Mouse (Mus musculus) limb, embryonic 13.5 days (tissue): Measurements from ENCODE around the gene Gbgt1. TPM values are rescaled to one million over a fixed set of nuclear protein-coding genes. Genes with fewer than 3 reads are reported as not detected.
"Not testable (repeated sequence)": the region's sequence is repeated elsewhere in the genome, so short reads cannot be mapped to it uniquely, and the experiment has no call there.

Experiments
- ATAC-seq: fragments of 200-750 bp; cut with Nextera tagmentation; 2 replicates; pipeline ENCODE4 v1.8.0; 2017; ENCODE audit warnings: low read depth, moderate number of reproducible peaks, moderate TSS enrichment; ENCODE audit not compliant: low FRiP score
- H3K27ac ChIP-seq: fragments of 300-500 bp; sonication (generic); 2 replicates; pipeline ENCODE4 v1.5.1; 2015; ENCODE audit warnings: inconsistent platforms, mild to moderate bottlenecking, moderate library complexity
- H3K27me3 ChIP-seq: fragments of 300-500 bp; sonication (generic); 2 replicates; pipeline ENCODE4 v1.6.1; 2015; ENCODE audit warnings: mild to moderate bottlenecking, inconsistent platforms
- H3K36me3 ChIP-seq: fragments of 300-500 bp; sonication (generic); 2 replicates; pipeline ENCODE4 v1.6.1; 2015; ENCODE audit warnings: inconsistent platforms, mild to moderate bottlenecking, moderate library complexity
- H3K4me1 ChIP-seq: fragments of 300-500 bp; sonication (generic); 2 replicates; pipeline ENCODE4 v1.6.1; 2015; ENCODE audit warnings: inconsistent platforms
- H3K4me2 ChIP-seq: fragments of 300-500 bp; sonication (generic); replicated peaks from 2 replicates; pipeline ENCODE4 v1.6.1; 2015; ENCODE audit warnings: inconsistent platforms, mild to moderate bottlenecking, moderate library complexity
- H3K4me3 ChIP-seq: fragments of 300-500 bp; sonication (generic); 2 replicates; pipeline ENCODE4 v1.5.1; 2015; ENCODE audit warnings: moderate library complexity, mild to moderate bottlenecking, inconsistent platforms
- H3K9ac ChIP-seq: fragments of 300-500 bp; sonication (generic); 2 replicates; pipeline ENCODE4 v1.6.1; 2015; ENCODE audit warnings: mild to moderate bottlenecking, inconsistent platforms
- H3K9me3 ChIP-seq: fragments of 300-500 bp; sonication (generic); 2 replicates; pipeline ENCODE4 v1.6.1; 2016; ENCODE audit warnings: inconsistent platforms
- WGBS: fragments of 180-500 bp; shearing (Covaris S2); methylation state at CpG from one replicate; pipeline ENCODE4 v1.1.7; 2015; 5-methylcytosine and 5-hydroxymethylcytosine counted together
- polyA plus RNA-seq: library from polyadenylated mRNA; unstranded; fragments of >200 nt; fragmentation: Nextera tagmentation; extraction: Ambion mirVana; gene quantifications from 2 replicates; pipeline ENCODE4 v1.2.1, GENCODE M21; 2015

The Gbgt1 gene
- polyA plus RNA-seq, 1 experiment from 2014 or later, result 0.95 TPM

DNA sequence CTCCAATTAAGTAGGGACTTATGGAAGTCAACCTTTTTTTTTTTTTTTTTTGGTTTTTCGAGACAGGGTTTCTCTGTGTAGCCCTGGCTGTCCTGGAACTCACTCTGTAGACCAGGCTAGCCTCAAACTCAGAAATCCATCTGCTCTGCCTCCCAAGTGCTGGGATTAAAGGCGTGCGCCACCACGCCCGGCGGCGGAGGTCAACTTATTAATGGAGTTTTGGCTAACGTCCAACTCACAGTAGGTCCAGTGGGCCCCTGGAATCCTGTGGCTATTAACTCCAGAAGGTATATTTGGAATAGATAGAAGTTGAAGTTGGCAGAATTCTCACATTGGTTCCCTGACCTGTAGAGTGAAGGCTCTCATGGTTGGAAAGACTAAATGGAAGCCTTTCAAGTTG is 24.7 kb upstream of the Gbgt1 start:
- Histone ChIP-seq H3K9me3 (peaks cover 12% of the 10 kb centered on the region), H3K36me3 (peaks cover 45% of the 10 kb centered on the region)
- not testable (repeated sequence) for ATAC-seq, H3K27me3 ChIP-seq, H3K27ac ChIP-seq, H3K4me2 ChIP-seq, H3K4me1 ChIP-seq, H3K4me3 ChIP-seq, H3K9ac ChIP-seq
- WGBS, result 92% methylated on average over 8 of the region's 8 CpGs

DNA sequence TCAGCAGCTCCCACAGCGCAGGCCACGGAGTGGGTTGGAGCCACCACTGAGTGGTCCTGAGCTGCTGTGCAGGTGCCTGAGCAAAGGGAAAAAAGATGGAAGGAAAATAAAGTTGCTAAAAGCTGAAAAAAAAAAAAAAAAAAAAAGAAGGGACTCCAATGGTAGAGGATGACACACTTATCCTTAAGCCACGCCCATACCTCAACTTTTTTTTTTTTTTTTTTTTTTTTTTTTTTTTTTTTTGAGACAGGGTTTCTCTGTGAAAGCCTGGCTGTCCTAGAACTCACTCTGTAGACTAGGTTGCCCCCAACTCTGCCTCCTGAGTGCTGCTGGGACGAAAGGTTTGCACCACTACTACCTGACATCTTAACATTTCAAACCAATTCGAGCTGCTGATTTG is 18.7 kb upstream of the Gbgt1 start:
- WGBS, result 89% methylated on average over 5 of the region's 5 CpGs
- not testable (repeated sequence) for ATAC-seq, H3K27me3 ChIP-seq, H3K4me2 ChIP-seq, H3K4me1 ChIP-seq, H3K27ac ChIP-seq, H3K9ac ChIP-seq, H3K36me3 ChIP-seq, H3K4me3 ChIP-seq, H3K9me3 ChIP-seq

DNA sequence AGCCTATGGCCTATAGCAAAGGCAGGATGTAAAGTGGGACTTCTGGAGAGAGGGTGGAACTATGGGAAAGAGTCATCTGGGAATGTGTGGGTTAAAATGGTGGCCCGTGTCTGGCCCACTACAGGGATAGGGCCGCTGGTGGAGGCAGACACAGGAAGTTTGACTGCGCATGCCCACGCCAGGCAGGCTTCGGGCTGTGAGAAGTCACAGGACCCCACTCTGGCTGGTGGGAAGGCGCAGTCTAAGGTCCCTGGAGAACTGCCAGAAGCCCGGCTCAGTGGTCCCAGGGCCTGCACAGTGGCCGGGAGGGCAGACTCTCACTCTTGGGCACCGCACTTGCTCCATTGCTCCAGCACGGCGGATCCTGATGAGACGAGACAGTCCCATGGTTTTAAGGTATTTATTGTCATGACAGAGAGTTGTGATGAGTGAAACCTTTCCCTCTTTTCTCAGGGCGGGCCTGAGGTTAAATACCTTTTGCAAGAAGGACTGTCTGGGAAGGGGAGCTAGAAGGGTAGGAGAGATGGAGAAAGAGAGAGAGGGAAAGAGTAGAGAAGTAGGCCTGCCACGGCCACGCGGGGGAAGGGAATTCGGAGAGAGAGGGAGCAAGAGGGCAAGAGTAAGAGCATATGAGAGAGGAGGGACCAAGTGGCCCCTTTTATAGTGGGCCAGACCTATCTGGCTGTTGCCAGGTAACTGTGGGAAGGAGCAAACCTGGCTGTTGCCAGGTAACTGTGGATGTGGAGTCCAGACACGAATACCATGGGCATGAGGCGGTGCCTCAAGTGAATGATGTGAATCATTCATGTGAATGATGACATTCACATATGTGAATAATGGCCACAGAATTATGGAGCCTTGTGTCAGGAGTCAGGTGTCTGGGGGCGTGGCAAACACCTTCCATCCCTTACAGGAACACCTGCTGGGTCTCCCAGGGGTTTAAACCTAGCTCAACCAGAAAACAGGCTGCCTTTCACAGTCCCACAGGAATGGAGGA is 17.2 kb upstream of the Gbgt1 start:
- ATAC-seq, result no peak; the same call in 1 of the 2 replicates
- Histone ChIP-seq H3K4me2 (0 out of 2 replicates have a peak overlapping the region, but pooled peaks have one; percentile 21), H3K27ac (peak overlapping the region; percentile 44; the same call in 1 of the 2 replicates), H3K4me3 (no peak overlapping the region), H3K9me3 (no peaks in the 10 kb centered on the region), H3K27me3 (no peaks in the 10 kb centered on the region), H3K9ac (no peak overlapping the region), H3K4me1 (peaks cover 9% of the 10 kb centered on the region), H3K36me3 (no peaks in the 10 kb centered on the region)
- 68% methylated on average over 20 of the region's 20 CpGs for WGBS

DNA sequence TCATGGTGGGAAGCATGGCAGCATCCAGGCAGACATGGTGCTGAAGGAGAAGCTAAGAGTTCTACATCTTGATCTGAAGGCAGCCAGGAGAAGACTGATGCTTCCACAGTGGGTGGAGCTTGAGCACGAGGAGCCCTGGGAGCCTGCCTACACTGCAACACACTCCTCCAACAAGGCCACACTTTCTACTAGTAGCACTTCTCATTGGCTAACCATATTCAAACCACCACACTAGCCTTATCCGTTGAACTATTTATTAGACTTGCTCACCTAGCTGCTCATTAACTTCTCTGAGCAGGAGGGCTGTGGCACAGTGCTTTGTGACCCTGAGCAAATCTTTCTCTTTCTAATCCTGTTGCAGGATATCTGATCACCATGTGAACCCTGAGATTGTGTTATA is 12.8 kb upstream of the Gbgt1 start:
- no peaks in the 10 kb centered on the region for H3K9me3 ChIP-seq
- peaks cover 9% of the 10 kb centered on the region for H3K4me1 ChIP-seq
- H3K4me3 ChIP-seq, result no peak overlapping the region
- ATAC-seq, result no peak
- no peak overlapping the region for H3K4me2 ChIP-seq
- no peaks in the 10 kb centered on the region for H3K36me3 ChIP-seq
- no peaks in the 10 kb centered on the region for H3K27me3 ChIP-seq
- 67% methylated on average over 2 of the region's 2 CpGs for WGBS
- no peak overlapping the region for H3K9ac ChIP-seq
- no peak overlapping the region for H3K27ac ChIP-seq

DNA sequence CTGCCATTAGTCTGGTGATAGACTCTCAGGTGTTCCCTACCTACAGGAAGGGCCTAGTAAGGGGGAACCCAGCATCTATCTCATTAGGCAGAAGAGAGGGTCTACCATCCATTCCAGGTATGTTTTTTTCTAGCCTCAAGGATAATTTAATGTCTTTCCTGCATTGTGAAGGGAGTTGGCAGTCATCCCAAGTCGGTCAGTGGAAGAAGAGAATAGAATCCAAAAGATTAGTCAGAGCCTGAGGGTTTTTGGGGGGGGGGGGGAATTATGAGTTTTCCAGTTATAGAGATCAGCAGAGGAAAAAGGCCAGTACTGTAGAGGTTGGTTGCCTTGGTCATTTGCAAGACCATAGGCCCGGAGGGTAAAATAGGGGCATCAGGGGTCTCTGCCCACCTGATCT is 2.2 kb upstream of the Gbgt1 start:
- Histone ChIP-seq H3K9ac (no peak overlapping the region), H3K9me3 (peaks cover 3% of the 10 kb centered on the region; the same call in 1 of the 2 replicates), H3K36me3 (no peaks in the 10 kb centered on the region), H3K4me1 (no peaks in the 10 kb centered on the region; the same call in 1 of the 2 replicates), H3K27me3 (no peaks in the 10 kb centered on the region), H3K27ac (no peak overlapping the region), H3K4me2 (no peak overlapping the region), H3K4me3 (no peak overlapping the region)
- ATAC-seq, result no peak
- WGBS, result 80% methylated on average over 2 of the region's 2 CpGs

DNA sequence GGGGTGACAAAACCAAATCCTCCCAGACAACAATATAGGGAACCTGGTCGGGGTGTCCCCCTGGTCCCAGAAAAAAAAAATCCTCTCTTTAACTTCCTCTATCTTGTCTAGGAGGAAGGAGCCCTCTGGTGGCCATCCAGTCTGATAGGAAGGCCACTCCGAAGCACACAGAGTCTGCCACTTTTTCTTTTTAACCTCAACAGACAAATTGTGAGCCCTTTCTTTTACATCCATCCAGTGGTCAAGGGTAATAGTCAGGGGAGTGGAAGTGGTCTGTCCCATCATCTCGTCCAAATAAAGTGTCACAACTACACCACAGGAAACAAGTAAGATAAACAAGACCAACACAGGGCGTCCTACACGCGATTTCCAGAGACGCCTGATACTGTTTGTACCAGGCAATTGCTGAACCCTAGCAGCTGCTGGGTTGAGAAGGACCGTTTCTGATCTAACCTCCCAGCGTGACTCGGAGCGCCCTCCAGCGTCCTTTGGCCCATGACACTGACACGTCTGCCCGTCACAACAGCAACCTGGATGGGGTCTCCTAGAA is 1.4 kb upstream of the Gbgt1 start:
- no peak overlapping the region for H3K4me3 ChIP-seq
- no peak overlapping the region for H3K4me2 ChIP-seq
- H3K27me3 ChIP-seq, result no peaks in the 10 kb centered on the region
- no peaks in the 10 kb centered on the region; the same call in 1 of the 2 replicates for H3K4me1 ChIP-seq
- H3K27ac ChIP-seq, result no peak overlapping the region
- no peaks in the 10 kb centered on the region for H3K36me3 ChIP-seq
- ATAC-seq, result no peak
- 89% methylated on average over 14 of the region's 14 CpGs for WGBS
- H3K9me3 ChIP-seq, result peaks cover 3% of the 10 kb centered on the region; the same call in 1 of the 2 replicates
- no peak overlapping the region for H3K9ac ChIP-seq

DNA sequence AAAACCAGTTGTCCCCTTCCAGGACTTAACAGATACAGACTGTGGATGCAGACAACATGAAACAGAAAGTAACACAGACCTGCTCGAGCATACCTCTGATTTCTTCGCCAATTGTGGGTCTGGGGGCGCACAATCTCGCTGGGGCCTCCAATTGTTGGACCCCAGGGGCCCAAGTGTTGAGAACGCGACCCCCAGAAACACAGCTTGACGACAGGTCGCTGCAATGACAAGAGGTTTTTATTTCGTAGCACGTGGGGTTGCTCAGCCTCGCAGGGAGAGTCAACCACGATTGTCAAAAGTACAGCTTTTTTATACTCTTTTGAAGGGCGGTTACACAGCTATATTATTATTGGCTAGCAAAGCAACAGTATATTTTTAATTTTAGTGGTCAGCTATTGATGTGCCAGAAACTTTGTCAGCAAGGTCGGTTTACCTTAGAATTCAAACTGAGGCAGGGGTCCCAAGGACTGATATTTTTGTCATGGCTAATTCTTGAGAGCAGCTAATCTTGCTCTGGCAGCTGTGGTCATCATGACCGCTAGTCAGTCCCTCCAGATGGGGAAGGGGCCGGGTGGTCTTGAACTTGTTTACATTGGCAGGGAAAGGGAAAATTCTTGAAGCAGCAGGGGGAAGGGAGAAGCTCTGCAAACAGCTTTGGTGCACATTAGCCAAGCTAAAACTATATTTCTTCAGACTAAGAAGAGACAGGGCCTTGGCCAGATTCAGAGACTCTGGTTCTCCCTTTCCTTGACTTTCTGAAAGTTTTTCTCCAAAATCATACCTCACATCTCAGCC is 693 bp upstream of the Gbgt1 start:
- no peaks in the 10 kb centered on the region for H3K27me3 ChIP-seq
- peak overlapping the region; percentile 16; the same call in 1 of the 2 replicates for H3K27ac ChIP-seq

DNA sequence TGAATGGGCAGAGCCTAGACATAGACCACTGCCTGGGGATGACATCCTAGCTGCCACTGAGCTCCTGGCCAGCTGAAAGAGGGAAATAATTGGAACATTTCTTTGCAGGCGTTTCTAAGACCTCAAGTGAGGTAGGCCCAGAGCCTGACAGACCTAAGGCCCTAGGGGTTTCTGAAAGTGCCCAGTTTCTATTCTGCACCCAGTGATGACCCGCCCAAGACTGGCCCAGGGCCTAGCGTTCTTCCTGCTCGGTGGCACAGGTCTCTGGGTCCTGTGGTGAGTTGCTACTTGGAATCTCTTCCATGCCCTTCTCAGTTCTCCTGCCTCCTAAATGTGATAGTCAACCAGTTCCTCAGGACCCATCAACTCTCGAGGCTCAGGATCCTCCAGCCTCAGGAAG is 870 bp downstream of the Gbgt1 start:
- Histone ChIP-seq H3K9ac (no peak overlapping the region), H3K4me2 (no peak overlapping the region), H3K27ac (no peak overlapping the region), H3K4me3 (no peak overlapping the region), H3K27me3 (no peaks in the 10 kb centered on the region), H3K4me1 (no peaks in the 10 kb centered on the region; the same call in 1 of the 2 replicates), H3K36me3 (no peaks in the 10 kb centered on the region), H3K9me3 (peaks cover 3% of the 10 kb centered on the region; the same call in 1 of the 2 replicates)
- ATAC-seq, result no peak
- WGBS, result 81% methylated on average over 5 of the region's 5 CpGs

More for the DNA sequence above, 693 bp upstream of the Gbgt1 start:
- 0 out of 2 replicates have a peak overlapping the region, but pooled peaks have one; percentile 31 for H3K9ac ChIP-seq
- H3K4me2 ChIP-seq, result no peak overlapping the region
- 79% methylated on average over 16 of the region's 16 CpGs for WGBS
- H3K36me3 ChIP-seq, result no peaks in the 10 kb centered on the region
- no peaks in the 10 kb centered on the region; the same call in 1 of the 2 replicates for H3K4me1 ChIP-seq
- no peak for ATAC-seq
- no peak overlapping the region for H3K4me3 ChIP-seq
- peaks cover 3% of the 10 kb centered on the region; the same call in 1 of the 2 replicates for H3K9me3 ChIP-seq

DNA sequence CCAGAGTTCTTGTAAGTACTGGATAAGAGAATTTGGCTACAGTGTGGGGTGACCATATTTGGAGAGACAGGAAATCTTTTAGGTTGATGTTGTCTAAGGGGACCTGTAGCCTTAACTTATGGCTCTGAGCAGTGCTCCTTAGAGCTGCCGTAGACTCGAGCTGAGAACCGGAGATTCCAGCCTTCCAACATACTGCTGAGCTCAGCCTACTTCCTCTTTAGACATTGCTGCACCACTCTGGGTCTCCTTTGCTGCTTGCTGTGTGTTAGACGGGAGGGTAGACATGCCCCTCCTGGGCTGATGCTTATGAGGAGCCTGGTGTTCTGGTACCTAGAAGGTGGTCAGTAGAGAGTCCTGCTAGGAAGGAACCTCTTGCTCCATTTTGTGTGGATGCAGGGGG is 1.7 kb downstream of the Gbgt1 start:
- Histone ChIP-seq H3K4me3 (no peak overlapping the region), H3K4me1 (no peaks in the 10 kb centered on the region; the same call in 1 of the 2 replicates), H3K9ac (no peak overlapping the region), H3K36me3 (no peaks in the 10 kb centered on the region), H3K9me3 (peaks cover 3% of the 10 kb centered on the region; the same call in 1 of the 2 replicates), H3K27ac (no peak overlapping the region), H3K27me3 (no peaks in the 10 kb centered on the region), H3K4me2 (no peak overlapping the region)
- ATAC-seq, result no peak
- WGBS, result 86% methylated on average over 4 of the region's 4 CpGs

DNA sequence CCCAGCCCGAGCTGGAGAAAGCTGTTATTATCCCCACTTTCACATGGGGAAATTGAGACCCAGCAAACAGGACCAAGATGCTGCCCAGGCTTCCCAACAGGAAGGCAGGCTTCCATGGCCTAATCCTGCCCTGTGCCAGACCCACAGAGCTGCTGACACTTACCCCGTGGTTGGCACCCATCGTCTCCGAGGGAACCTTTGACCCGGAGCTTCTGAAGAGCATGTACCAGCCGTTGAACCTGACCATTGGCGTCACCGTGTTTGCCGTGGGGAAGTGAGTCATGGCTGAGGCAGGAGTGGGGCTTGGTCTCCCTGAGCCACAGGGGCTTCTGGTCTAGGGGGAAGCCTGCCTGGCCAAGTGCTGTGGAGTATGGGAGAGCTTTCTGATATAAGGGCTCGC is 6.3 kb downstream of the Gbgt1 start:
- Histone ChIP-seq H3K4me2 (no peak overlapping the region), H3K9ac (no peak overlapping the region), H3K4me1 (no peaks in the 10 kb centered on the region), H3K27me3 (no peaks in the 10 kb centered on the region), H3K9me3 (no peaks in the 10 kb centered on the region), H3K27ac (no peak overlapping the region), H3K4me3 (no peak overlapping the region), H3K36me3 (no peaks in the 10 kb centered on the region)
- ATAC-seq, result no peak
- WGBS, result 84% methylated on average over 10 of the region's 10 CpGs

DNA sequence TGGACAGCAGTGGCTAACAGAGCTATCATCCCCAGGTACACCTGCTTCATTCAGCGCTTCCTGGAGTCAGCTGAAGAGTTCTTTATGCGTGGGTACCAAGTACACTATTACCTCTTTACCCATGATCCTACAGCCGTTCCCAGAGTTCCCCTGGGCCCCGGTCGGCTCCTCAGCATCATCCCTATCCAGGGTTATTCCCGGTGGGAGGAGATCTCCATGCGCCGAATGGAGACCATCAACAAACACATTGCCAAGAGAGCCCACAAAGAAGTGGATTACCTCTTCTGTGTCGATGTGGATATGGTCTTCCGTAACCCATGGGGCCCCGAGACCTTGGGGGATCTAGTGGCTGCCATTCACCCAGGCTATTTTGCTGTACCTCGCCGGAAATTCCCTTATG is 8.0 kb downstream of the Gbgt1 start:
- H3K9ac ChIP-seq, result no peak overlapping the region
- no peaks in the 10 kb centered on the region for H3K9me3 ChIP-seq
- no peaks in the 10 kb centered on the region for H3K4me1 ChIP-seq
- H3K27me3 ChIP-seq, result no peaks in the 10 kb centered on the region
- H3K36me3 ChIP-seq, result no peaks in the 10 kb centered on the region
- ATAC-seq, result no peak
- 88% methylated on average over 13 of the region's 13 CpGs for WGBS
- no peak overlapping the region for H3K27ac ChIP-seq
- no peak overlapping the region for H3K4me2 ChIP-seq
- H3K4me3 ChIP-seq, result no peak overlapping the region

DNA sequence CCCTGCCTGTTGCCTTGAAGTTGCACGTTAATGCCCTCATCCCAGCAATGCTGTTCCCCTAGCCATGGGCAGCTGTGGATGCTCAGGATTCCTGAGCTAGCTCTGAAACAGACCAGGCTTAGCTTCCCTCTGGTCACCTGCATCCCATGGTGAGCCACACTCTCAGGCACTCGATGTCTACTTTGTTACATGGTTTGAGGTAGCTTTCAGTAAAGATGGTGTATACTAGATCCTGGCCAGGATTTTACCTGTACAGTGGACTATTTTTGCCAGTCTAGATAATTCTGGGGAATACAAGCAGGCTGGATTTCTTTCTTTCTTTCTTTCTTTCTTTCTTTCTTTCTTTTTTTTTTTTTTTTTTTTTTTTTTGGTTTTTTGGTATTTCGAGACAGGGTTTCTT is 9.1 kb downstream of the Gbgt1 start, which contains the start of gene Gm10134:
Gene Gm10134, plus strand, starts transcription at position 301 of the 400 bp plus-strand sequence.
- WGBS, result 67% methylated on average over 3 of the region's 3 CpGs
- no peak within 1 kb of the TSS for H3K9ac ChIP-seq
- H3K4me1 ChIP-seq, result no peaks in the 10 kb centered on the region

More for the DNA sequence above, 9.1 kb downstream of the Gbgt1 start, which contains the start of gene Gm10134:
- Histone ChIP-seq H3K4me3 (no peak within 1 kb of the TSS), H3K27me3 (no peaks in the 10 kb centered on the region), H3K4me2 (no peak within 1 kb of the TSS), H3K9me3 (no peaks in the 10 kb centered on the region), H3K27ac (no peak within 1 kb of the TSS), H3K36me3 (no peaks in the 10 kb centered on the region)
- no peak for ATAC-seq
